Mouse (Mus musculus): ENCODE measurements around the gene Nphp3.

DNA sequence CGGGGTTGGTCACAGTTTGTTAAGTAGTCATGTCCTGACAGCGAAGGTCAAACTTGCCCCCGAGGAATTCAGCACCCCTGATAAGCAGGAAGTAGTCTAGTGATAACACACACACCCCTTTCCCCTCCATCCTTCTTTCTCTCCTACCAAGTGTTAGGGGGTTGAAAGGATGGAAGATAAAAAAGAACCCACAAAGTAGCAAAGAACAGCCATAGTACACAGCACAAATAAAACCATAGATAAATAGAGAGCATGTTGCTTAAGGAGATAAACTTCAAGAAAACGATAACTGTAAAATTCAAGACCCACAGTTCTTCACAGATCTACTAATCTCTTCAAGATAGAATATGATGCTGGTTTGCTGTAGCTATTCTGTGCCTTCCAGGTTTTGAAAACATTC, 67.9 kb downstream of the Nphp3 start:
- TF ChIP-seq CTCF (IDR thresholded peaks at IDR 0.05), result no peak
- no peak for TF ChIP-seq EP300 (IDR thresholded peaks at IDR 0.05)
